Mouse (Mus musculus) gastrocnemius, postnatal 36 days (tissue): ENCODE measurements around the gene Gpkow. TPM values are rescaled to one million over a fixed set of nuclear protein-coding genes. Genes with fewer than 3 reads are reported as not detected.
"Not testable (repeated sequence)": the region's sequence is repeated elsewhere in the genome, so short reads cannot be mapped to it uniquely, and the experiment has no call there.

Experiments
- DNase-seq, 2 experiments: peaks; one replicate each; pipeline ENCODE4 v3.0.0; 2022
- intact Hi-C: fragments of 180-260 bp; cut with DNase I; formaldehyde crosslinking; loops from one replicate; pipeline ENCODE4 v1.15.1; 2025
- total RNA-seq, 2 experiments: library from RNA; stranded (reverse); gene quantifications; 2 replicates each; pipeline ENCODE4 v1.2.3; 2021

Gene Gpkow
- total RNA-seq, 2 experiments from 2014 or later, result 11.2 to 12.9 TPM

- DNase-seq, result no peak
- intact Hi-C loops, result no loop called here
Measured at GRCm38 (mm10) chrX:7680057-7680412, 16.9 kb upstream of the Gpkow start.

- intact Hi-C loops, result no loop called here
- DNase-seq, result peak in 1 of 2 experiments; percentile 31
Measured at GRCm38 (mm10) chrX:7680864-7681263, 16.1 kb upstream of the Gpkow start, which contains the start of gene Magix. Gene Magix (minus strand): TSS chrX:7681251.

GRCm38 (mm10) chrX:7688321-7688720, 8.6 kb upstream of the Gpkow start:
- DNase-seq, result no peak
- intact Hi-C loops, result no loop called here

GRCm38 (mm10) chrX:7690486-7690885, 6.4 kb upstream of the Gpkow start:
- DNase-seq, result no peak
- intact Hi-C loops, result loop anchor here (10.0 kb wide), 2 partner anchors 116 to 266 kb away; partner anchors contain the start of genes Foxp3 and Ppp1r3f

GRCm38 (mm10) chrX:7692862-7693261, 4.1 kb upstream of the Gpkow start:
- DNase-seq, result no peak

GRCm38 (mm10) chrX:7696520-7696919, 411 bp upstream of the Gpkow start:
- DNase-seq, result no peak
- intact Hi-C loops, result loop anchor here (10.0 kb wide), 2 partner anchors 122 to 272 kb away; partner anchors contain the start of genes Foxp3 and Ppp1r3f

More at GRCm38 (mm10) chrX:7692862-7693261, 4.1 kb upstream of the Gpkow start:
- intact Hi-C loops, result loop anchor here (10.0 kb wide), 2 partner anchors 118 to 268 kb away; partner anchors contain the start of genes Foxp3 and Ppp1r3f

GRCm38 (mm10) chrX:7713764-7714134, 16.8 kb downstream of the Gpkow start:
- DNase-seq, intact Hi-C loops: not testable (repeated sequence)

- intact Hi-C loops, result not testable (repeated sequence)
- peak; percentile 84 to 91 for DNase-seq
Measured at GRCm38 (mm10) chrX:7714135-7714899, 17.4 kb downstream of the Gpkow start, which contains the start of gene Wdr45. Gene Wdr45 (plus strand): TSS chrX:7714333.

- intact Hi-C loops, result not testable (repeated sequence)
Measured at GRCm38 (mm10) chrX:7716058-7716457, 19.1 kb downstream of the Gpkow start.

GRCm38 (mm10) chrX:7721514-7722281, 24.8 kb downstream of the Gpkow start, which contains the start of gene Gm45208:
Gene Gm45208 (plus strand): TSS chrX:7722245.
- DNase-seq, result peak; percentile 43 to 71
- intact Hi-C loops, result no loop called here

More at GRCm38 (mm10) chrX:7716058-7716457, 19.1 kb downstream of the Gpkow start:
- not testable (repeated sequence) for DNase-seq

GRCm38 (mm10) chrX:7722282-7722611, 25.3 kb downstream of the Gpkow start:
- no peak for DNase-seq
- intact Hi-C loops, result no loop called here

GRCm38 (mm10) chrX:7722691-7723090, 25.8 kb downstream of the Gpkow start:
- no peak for DNase-seq
- intact Hi-C loops, result no loop called here

- intact Hi-C loops, result no loop called here
- no peak for DNase-seq
Measured at GRCm38 (mm10) chrX:7724135-7724534, 27.2 kb downstream of the Gpkow start.

- no peak for DNase-seq
- intact Hi-C loops, result no loop called here
Measured at GRCm38 (mm10) chrX:7725841-7726240, 28.9 kb downstream of the Gpkow start.

GRCm38 (mm10) chrX:7727176-7727575, 30.2 kb downstream of the Gpkow start:
- no peak for DNase-seq
- intact Hi-C loops, result no loop called here

GRCm38 (mm10) chrX:7728215-7728921, 31.4 kb downstream of the Gpkow start, which contains the start of gene Praf2:
Gene Praf2 (plus strand): TSS chrX:7728439.
- intact Hi-C loops, result no loop called here
- peak; percentile 57 to 60 for DNase-seq

GRCm38 (mm10) chrX:7728922-7729265, 32.0 kb downstream of the Gpkow start:
- intact Hi-C loops, result no loop called here

GRCm38 (mm10) chrX:7733571-7734156, 36.7 kb downstream of the Gpkow start:
- intact Hi-C loops, result no loop called here
- peak; percentile 58 to 67 for DNase-seq

More at GRCm38 (mm10) chrX:7728922-7729265, 32.0 kb downstream of the Gpkow start:
- no peak for DNase-seq

GRCm38 (mm10) chrX:7739336-7740081, 42.6 kb downstream of the Gpkow start:
- DNase-seq, result no peak
- intact Hi-C loops, result loop anchor here (5.0 kb wide), 2 partner anchors 33 to 93 kb away; no protein-coding TSS in a partner anchor
